Mouse (Mus musculus): Measurements from ENCODE around the gene Hamp.
A peak's percentile ranks its signal among the peaks of the same experiment; 100 is the strongest.

The Hamp gene

DNA sequence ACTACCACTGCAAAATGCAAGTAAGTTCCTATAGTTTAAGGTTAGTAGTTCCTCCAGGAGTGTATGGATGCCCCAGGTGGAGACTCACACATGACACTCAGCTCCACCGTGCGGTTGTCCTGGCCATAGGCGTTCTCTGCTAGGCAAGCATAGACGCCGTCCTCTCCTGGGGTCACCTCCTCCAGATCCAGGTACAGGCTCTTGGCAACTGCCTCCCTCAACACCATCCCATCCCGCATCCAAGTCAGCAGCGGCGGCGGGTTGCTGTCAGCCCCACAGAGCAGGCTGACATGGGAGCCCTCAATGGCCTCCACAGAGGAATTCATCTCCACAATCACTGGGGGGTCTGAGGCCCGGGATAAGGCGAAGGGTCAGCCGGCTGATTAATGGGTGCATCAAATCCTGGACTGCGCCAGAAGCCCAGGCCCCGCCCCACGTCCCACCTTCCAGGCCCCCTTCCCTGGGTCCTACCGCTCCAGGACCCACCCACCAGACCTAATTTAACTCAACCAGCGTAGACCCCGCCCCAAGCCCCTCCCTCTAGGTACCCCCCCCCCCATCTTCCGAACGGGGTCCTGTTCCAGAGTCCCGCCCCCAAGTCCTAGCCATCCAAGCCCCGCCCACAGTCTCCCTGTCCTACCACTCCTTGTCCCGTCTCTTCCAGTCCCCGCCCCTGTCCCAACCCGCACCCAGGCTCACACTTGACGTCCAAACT lies 35.4 kb downstream of the Hamp start:
- DNase-seq (ENCODE audit: low spot score): no peak

GRCm38 (mm10) chr7:30904042-30904441 lies 39.8 kb downstream of the Hamp start:
- DNase-seq (ENCODE audit: low spot score): peak; percentile 8

DNA sequence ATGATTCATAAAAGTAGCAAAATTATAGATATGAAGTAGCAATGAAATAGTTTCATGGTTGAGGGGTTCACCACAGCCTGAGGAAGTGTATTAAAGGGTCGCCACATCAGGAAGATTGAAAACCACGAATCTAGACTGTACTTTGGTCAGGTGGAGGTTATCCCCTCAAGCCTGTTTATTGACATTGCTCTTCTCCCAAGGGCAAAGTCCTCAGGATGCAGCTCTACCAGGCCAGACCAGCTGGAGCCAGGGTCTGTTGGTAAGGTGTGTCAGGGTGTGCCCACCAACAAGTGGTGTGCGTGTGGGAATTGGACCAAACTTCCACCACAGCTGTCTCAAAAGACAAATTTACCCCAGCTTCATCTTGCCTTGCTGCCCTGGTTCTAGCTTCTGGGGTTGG lies 48.6 kb downstream of the Hamp start:
- no peak for DNase-seq (ENCODE audit: low spot score)

GRCm38 (mm10) chr7:30892515-30892914 lies 51.3 kb downstream of the Hamp start:
- no peak for DNase-seq (ENCODE audit: low spot score)

All from spleen, adult 12 weeks (tissue).